Mouse (Mus musculus): ENCODE results near the gene Vmn2r77. TPM values are rescaled to one million over a fixed set of nuclear protein-coding genes. Genes with fewer than 3 reads are reported as not detected.
"Not testable (repeated sequence)": the region's sequence is repeated elsewhere in the genome, so short reads cannot be mapped to it uniquely, and the experiment has no call there.

The Vmn2r77 gene
- not detected in 2 replicates for polyA plus RNA-seq (2015; fragmentation: Nextera tagmentation; extraction: Ambion mirVana)

DNA sequence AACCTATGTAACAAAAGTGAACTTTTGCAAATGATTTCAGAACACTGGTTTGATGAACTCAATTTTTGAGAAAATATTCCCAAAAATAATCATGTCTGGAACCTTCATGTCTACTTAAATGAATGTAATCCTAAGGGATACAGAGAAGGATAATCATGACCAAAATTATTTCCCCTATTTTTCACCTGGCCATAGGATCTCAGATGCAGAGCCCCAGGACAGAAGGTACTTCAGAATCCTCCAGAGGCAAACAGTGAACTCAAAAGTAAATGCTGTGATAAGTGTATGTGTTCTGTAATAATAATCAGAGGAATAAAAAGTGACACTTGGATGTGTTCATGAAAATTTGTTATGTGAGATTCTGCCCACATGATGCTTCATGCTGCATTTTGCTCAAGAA is at the start of gene Vmn2r77:
Gene Vmn2r77 (plus strand): TSS at position 301 of the 400 bp plus-strand sequence.
- DNase-seq (ENCODE audit: low spot score), result no peak

DNA sequence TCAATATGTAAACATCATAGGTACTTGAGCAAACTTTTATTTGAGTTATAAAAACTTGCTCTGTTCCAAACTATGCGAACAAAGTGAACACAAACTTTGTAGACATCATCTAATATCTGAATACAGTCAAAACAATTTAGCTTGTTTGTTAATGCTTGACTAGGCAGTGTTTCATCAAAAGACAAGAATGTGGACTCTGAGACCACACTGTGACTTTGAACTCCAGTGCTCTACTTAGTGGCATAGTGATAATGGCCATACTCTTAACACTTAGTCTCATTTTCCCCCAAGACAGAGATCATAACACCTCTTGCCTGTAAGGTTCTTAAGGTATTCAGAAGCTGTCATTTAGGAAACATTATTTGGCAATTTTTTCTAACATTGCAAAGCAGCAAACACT is 34.1 kb upstream of the Vmn2r77 start:
- no peak for DNase-seq (ENCODE audit: low spot score)

DNA sequence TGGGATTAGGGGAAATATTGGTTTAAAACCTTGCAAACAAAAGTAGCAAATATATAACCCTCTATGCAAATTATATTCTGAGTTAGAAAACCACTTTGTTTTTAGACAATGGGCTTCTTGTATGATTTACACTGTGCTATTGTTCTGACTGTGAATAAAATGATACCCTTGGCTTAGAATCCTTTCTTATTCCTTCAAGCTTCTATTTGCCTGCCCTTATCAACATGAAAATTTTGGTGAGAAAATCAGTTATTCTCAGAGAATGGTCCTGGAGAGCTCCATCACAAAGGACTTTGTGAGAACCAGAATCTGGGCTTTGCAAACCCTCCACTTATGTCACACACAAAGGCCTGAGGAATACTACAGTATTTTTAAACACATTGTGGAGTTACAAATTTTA is 30.2 kb upstream of the Vmn2r77 start:
- no peak for DNase-seq (ENCODE audit: low spot score)

- DNase-seq (ENCODE audit: low spot score), result no peak
Measured at GRCm38 (mm10) chr7:86771621-86772020, 23.2 kb upstream of the Vmn2r77 start.

DNA sequence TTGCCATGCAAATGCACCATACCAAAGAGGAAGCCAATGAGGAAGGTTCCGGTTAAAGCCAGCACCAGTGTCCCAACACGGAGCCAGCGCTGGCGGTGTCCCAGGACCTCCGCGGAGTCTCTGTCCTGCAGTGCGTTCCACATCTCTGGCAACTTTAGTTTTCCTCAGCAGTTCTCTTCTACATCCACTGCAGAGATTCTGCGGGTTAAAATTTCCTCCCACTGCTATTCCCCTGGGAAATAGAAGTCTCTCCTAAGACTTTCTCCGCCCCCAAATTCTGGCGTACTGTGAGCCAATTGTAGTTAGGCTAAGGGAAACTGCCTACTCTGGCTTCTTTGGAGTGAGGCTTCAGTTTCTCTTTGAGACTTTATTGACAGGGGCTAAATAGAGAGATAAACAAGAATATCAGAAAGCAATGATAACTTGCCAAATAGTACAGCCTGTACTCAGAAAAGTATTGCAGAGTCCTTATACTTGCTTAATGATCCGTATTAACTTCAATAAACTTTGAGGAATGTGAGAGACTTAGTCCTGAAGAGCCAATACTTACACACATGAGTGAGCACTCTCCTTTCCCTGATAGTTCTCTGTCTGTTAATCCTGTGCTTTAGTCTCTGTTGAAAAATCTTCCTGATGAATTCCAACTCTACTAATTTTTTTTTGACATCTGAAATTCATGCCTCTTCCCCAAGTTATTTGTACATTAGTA is 19.1 kb upstream of the Vmn2r77 start, which contains the start of gene Folh1:
Gene Folh1 (minus strand): TSS at position 327 of the 709 bp plus-strand sequence.
- DNase-seq (ENCODE audit: low spot score), result no peak

DNA sequence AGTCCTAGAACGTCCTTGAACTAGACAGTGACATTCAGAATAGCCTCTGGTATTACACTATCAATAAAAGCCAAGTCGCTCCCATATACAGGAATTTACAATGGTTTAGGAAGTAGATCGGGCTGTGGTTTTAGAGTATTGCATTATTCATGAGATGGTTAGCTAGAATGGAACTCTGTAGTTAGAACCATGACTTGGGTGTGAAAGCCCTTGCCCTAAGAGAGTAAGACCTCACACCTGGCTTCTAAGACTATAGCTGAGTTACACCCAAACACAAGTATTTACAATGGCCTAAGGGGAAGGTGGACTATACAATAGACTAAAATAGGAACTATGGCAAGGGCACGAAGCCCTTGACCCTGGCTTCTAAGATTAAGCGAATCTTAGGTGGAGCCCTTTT is 20.4 kb downstream of the Vmn2r77 start:
- DNase-seq (ENCODE audit: low spot score), result not testable (repeated sequence)

GRCm38 (mm10) chr7:86815716-86816115 is 20.9 kb downstream of the Vmn2r77 start:
- DNase-seq (ENCODE audit: low spot score), result not testable (repeated sequence)

GRCm38 (mm10) chr7:86816466-86816865 is 21.6 kb downstream of the Vmn2r77 start:
- DNase-seq (ENCODE audit: low spot score), result no peak

Other genes starting within 250 kb of the Vmn2r77 start
- gene Olfr295, start 211.2 kb upstream of the Vmn2r77 start, polyA plus RNA-seq (2015; fragmentation: Nextera tagmentation; extraction: Ambion mirVana), result not detected in 2 replicates
- not detected in 2 replicates for gene Olfr294, start 178.4 kb upstream of the Vmn2r77 start, polyA plus RNA-seq (2015; fragmentation: Nextera tagmentation; extraction: Ambion mirVana)
- gene Olfr293, start 146.0 kb upstream of the Vmn2r77 start, polyA plus RNA-seq (2015; fragmentation: Nextera tagmentation; extraction: Ambion mirVana), result not detected in 2 replicates
- not detected in 2 replicates for gene Olfr292, start 106.7 kb upstream of the Vmn2r77 start, polyA plus RNA-seq (2015; fragmentation: Nextera tagmentation; extraction: Ambion mirVana)
- 0.06 and 0.16 TPM in 2 replicates for gene Folh1, start 19.1 kb upstream of the Vmn2r77 start, polyA plus RNA-seq (2015; fragmentation: Nextera tagmentation; extraction: Ambion mirVana)
- not detected in 2 replicates for gene Vmn2r78, start 120.1 kb downstream of the Vmn2r77 start, polyA plus RNA-seq (2015; fragmentation: Nextera tagmentation; extraction: Ambion mirVana)
- gene Vmn2r79, start 201.1 kb downstream of the Vmn2r77 start, polyA plus RNA-seq (2015; fragmentation: Nextera tagmentation; extraction: Ambion mirVana), result not detected in 2 replicates